Mouse (Mus musculus): Measurements from ENCODE around the gene Vamp9. TPM values are rescaled to one million over a fixed set of nuclear protein-coding genes. Genes with fewer than 3 reads are reported as not detected.

The Vamp9 gene
- polyA plus RNA-seq (2015; fragmentation: Illumina TruSeq; extraction: RNeasy Lipid Tissue Mini Kit (QIAGEN cat#74804); ENCODE audit: insufficient read depth, low replicate concordance), result not detected

DNA sequence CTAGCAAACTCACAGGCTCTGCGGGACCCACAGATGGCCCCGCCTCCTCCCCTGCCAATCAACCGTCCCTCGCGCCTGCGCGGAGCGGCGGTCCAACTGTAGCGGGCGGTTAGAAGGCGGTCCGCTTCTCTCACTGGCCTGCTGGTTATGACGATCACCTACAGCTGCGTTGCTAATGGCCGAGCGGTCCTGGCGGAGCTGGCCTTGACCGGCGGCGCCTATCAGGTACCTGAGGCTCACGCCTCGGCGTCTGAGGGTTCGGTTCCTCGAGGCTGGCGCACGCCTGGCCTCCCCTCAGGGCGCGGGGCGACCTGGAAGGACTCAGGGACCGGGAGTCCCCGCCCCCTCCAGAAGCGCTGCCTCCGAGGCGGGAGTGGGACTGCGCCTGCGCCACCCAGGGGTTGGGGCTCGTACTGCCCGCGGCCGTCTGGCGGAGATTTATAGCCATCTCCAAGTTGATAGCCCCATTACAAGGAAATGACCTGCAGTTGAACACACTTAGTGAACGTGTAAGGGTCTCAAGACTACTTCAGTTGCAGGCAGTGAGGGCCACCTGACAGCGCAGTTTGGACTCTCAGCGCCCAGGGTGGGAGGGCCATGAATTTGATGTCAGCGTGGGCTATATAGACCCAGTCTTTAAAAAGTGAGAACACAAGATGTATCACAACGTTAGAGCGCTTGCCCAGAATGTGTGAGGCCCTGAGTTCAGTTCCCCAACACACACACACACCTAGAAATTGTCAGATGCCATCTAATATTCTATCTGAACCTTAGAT, at the start of gene Vamp9:
Vamp9 (plus strand) TSS at position 74 of the 776 bp plus-strand sequence.

DNA sequence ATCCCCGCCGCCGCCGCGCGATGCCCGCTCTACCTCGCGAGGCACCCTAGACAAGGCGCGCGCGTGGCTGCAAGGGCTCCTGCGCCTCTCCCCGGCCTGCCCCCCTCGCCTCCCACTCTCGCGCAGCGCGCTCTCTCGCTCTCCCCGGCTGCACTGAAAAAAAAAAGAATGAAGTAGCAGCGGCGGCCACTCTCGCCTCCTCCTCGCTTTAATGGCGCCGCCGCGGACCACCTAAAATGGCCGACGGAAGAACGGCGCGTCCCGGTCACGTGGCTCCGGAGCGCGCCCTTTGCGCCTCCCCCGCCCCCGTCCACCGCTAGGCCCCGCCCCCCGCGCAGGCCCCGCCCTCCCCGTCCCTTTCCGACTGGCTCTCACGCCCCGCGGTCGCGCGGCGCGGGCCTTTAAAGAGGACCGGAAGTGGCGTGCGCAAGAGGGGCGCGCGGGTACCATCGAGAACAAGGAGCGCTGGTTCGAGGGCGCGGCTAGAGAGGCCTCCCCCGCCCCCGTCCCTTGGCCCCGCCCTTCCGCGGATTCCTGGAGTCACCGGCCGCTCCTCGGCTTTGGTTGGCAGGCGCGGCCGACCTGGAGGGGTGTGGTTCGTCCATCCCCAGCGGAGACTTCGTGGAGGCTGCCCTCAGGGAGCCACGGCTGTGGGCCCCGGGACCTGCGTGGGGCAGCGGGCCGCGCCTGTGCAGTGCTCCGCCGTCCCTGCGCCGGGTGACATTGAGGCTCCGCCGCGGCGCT, 72.8 kb downstream of the Vamp9 start, which contains the start of the genes Hnrnpd and 4930524J08Rik:
Hnrnpd (minus strand) TSS at position 240 of the 744 bp plus-strand sequence.
4930524J08Rik (plus strand) TSS at position 363 of the 744 bp plus-strand sequence.

Other genes with a start within 250 kb of the Vamp9 start
- gene Rasgef1b, start 177.2 kb upstream of the Vamp9 start, polyA plus RNA-seq (2015; fragmentation: Illumina TruSeq; extraction: RNeasy Lipid Tissue Mini Kit (QIAGEN cat#74804); ENCODE audit: insufficient read depth, low replicate concordance), result 79.3 TPM
- 522 TPM for gene Hnrnpd, start 72.7 kb downstream of the Vamp9 start, polyA plus RNA-seq (2015; fragmentation: Illumina TruSeq; extraction: RNeasy Lipid Tissue Mini Kit (QIAGEN cat#74804); ENCODE audit: insufficient read depth, low replicate concordance)
- not detected for gene 4930524J08Rik, start 72.8 kb downstream of the Vamp9 start, polyA plus RNA-seq (2015; fragmentation: Illumina TruSeq; extraction: RNeasy Lipid Tissue Mini Kit (QIAGEN cat#74804); ENCODE audit: insufficient read depth, low replicate concordance)
- 416 TPM for gene Hnrnpdl, start 133.4 kb downstream of the Vamp9 start, polyA plus RNA-seq (2015; fragmentation: Illumina TruSeq; extraction: RNeasy Lipid Tissue Mini Kit (QIAGEN cat#74804); ENCODE audit: insufficient read depth, low replicate concordance)
- 11.8 TPM for gene Enoph1, start 133.7 kb downstream of the Vamp9 start, polyA plus RNA-seq (2015; fragmentation: Illumina TruSeq; extraction: RNeasy Lipid Tissue Mini Kit (QIAGEN cat#74804); ENCODE audit: insufficient read depth, low replicate concordance)

Data from spleen, adult 10 weeks (tissue).